Mouse (Mus musculus) spleen, adult 2 months (tissue): ENCODE results near the gene Psmb10. TPM values are rescaled to one million over a fixed set of nuclear protein-coding genes. Genes with fewer than 3 reads are reported as not detected.

Source experiments
- DNase-seq, 2 experiments: peaks; one replicate each; pipeline versions ENCODE4 v3.0.0 to v3.0.0-alpha.2; 2012 to 2021; ENCODE audit warnings: low spot score in 2 of 2, low read depth in 1 of 2
- H3K27ac ChIP-seq: fragments of 200-500 bp; 2 replicates; pipeline ENCODE4 v1.5.1; 2012; ENCODE audit warnings: low read length, inconsistent platforms; ENCODE audit not compliant: insufficient read depth
- H3K27me3 ChIP-seq: fragments of 200-500 bp; 2 replicates; pipeline ENCODE4 v1.6.1; 2012; ENCODE audit warnings: mild to moderate bottlenecking, moderate library complexity, low read length, inconsistent platforms; ENCODE audit not compliant: control insufficient read depth, insufficient read depth
- H3K36me3 ChIP-seq: fragments of 200-500 bp; 2 replicates; pipeline ENCODE4 v1.6.1; 2012; ENCODE audit warnings: mild to moderate bottlenecking, low read length, inconsistent platforms; ENCODE audit not compliant: control insufficient read depth, insufficient read depth
- H3K4me1 ChIP-seq: fragments of 200-500 bp; 2 replicates; pipeline ENCODE4 v1.6.1; 2011; ENCODE audit warnings: inconsistent platforms; ENCODE audit not compliant: control insufficient read depth, insufficient read depth, insufficient read length
- H3K4me3 ChIP-seq: fragments of 200-500 bp; 2 replicates; pipeline ENCODE4 v1.5.1; 2011; ENCODE audit warnings: mild to moderate bottlenecking, inconsistent platforms; ENCODE audit not compliant: insufficient read depth, insufficient read length; ENCODE audit errors: extremely low read depth
- CTCF ChIP-seq: fragments of 200-500 bp; IDR thresholded peaks from 2 replicates; pipeline ENCODE4 v1.5.1; 2011; ENCODE audit warnings: mild to moderate bottlenecking, inconsistent platforms; ENCODE audit not compliant: insufficient read depth, insufficient read length, insufficient replicate concordance; ENCODE audit errors: extremely low read depth
- POLR2A ChIP-seq: fragments of 200-500 bp; IDR thresholded peaks from 2 replicates; pipeline ENCODE4 v1.6.1; 2011; ENCODE audit warnings: low read depth, low read length, inconsistent platforms
- WGBS: fragments of 180-500 bp; shearing (Covaris S2); methylation state at CpG from one replicate; pipeline ENCODE4 v1.1.7; 2018; 5-methylcytosine and 5-hydroxymethylcytosine counted together
- polyA plus RNA-seq: library from polyadenylated mRNA; depleted of rRNA; stranded (reverse); fragments of >200 nt; gene quantifications from 2 replicates; pipeline ENCODE4 v1.2.3, GENCODE M21; 2012; rRNA removed

Gene Psmb10
- polyA plus RNA-seq, 1 experiment = 228 TPM

DNA sequence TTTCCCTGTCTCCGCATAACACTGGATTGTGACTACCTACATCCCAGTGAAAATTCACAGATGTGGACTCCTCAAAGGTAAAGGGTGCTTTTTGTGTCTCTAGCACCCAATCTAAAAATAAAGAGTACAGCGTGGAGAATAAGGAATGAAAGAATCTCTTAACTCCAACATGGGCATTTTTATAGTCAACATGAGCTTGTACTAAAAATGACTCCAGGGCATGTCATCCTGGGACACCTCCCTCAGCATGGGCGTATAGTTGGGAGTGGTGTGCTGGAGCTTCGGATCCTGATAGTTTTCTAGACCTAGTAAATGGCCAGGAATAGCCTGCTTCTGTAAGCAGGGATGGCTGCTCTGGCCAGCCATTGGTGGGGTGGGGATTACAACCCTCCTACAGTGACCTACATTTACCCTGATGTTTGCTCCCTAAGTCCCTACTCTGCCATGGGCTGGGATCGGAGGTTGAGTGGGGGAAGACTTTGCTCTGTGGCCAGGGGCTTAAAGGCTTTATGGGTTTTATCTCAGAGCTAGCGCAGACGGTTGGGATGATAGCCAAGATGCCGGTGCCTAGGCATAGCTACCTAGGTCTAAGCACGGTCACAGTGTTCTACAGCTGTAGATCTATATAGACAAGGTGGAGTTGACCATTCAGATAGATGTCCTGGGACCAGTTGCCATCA, 40.3 kb downstream of the Psmb10 start:
- no peaks in the 10 kb centered on the region for H3K27me3 ChIP-seq
- WGBS = 89% methylated on average over 9 of the region's 9 CpGs
- no peak overlapping the region for H3K27ac ChIP-seq
- TF ChIP-seq POLR2A (no peak), CTCF (no peak)
- no peaks in the 10 kb centered on the region for H3K4me1 ChIP-seq
- DNase-seq = no peak
- H3K36me3 ChIP-seq = peaks cover 6% of the 10 kb centered on the region
- H3K4me3 ChIP-seq = no peak overlapping the region

DNA sequence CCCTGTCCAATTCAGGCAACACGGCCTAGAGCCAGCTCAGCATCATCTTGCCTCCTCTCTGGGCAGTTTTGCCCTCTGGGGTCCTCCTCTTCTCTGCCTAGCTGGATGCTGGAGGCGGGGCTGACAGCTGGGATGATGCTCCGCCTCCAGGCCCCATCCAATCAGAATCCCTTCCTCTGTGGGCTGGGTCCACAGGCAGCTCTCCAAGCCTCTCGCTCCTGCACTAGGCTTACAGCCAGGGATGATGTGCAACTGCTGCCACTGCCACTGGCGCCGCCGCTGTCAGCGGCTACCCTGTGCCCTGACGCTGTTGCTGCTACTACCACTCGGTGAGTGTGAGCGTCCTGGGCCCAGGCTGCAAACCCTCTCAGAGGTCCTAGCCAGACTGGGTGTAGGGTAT, 44.9 kb downstream of the Psmb10 start, which contains the start of gene Nrn1l:
Gene Nrn1l (plus strand): TSS at position 229 of the 400 bp plus-strand sequence.
- H3K4me1 ChIP-seq = no peaks in the 10 kb centered on the region
- 71% methylated on average over 11 of the region's 11 CpGs for WGBS
- H3K27me3 ChIP-seq = no peaks in the 10 kb centered on the region
- TF ChIP-seq POLR2A = no peak
- TF ChIP-seq CTCF = no peak
- H3K4me3 ChIP-seq = no peak within 1 kb of the TSS
- peaks cover 40% of the 10 kb centered on the region for H3K36me3 ChIP-seq
- no peak for DNase-seq
- no peak within 1 kb of the TSS for H3K27ac ChIP-seq

DNA sequence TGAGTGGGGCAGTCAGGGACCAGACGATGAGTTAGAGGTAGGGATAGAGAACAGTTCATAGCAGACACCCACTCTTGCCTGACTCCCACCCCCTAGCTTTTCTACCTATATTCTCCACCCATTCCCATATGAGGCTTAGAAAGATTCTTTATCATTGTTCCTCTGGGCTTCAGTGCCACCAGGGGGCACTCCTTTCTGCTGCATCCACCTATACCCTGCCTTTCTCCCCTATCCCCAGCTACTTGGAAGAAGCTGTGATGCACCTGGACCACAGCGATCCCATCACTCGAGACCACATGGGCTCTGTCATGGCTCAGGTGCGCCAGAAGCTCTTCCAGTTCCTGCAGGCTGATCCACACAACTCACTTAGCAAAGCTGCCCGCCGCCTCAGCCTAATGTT, 45.8 kb downstream of the Psmb10 start:
- Histone ChIP-seq H3K27ac (no peak overlapping the region), H3K4me3 (no peak overlapping the region), H3K27me3 (no peaks in the 10 kb centered on the region), H3K4me1 (no peaks in the 10 kb centered on the region), H3K36me3 (peaks cover 48% of the 10 kb centered on the region)
- WGBS = 91% methylated on average over 6 of the region's 6 CpGs
- no peak for DNase-seq
- TF ChIP-seq CTCF (no peak), POLR2A (no peak)

DNA sequence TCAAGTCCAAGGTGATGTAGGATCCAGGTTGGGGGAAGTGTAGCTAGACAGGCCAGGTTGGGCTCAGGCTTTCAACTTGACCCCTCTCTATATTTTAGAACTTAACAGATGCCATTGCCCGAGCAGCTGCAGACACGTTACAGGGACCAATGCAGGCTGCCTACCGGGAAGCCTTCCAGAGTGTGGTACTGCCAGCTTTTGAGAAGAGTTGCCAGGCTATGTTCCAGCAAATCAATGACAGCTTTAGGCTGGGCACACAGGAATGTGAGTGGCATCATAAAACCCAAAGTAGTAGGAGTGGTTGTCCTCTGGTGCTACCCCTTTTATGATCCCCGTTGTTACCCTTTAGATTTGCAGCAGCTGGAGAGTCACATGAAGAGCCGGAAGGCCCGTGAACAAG, 47.4 kb downstream of the Psmb10 start:
- Histone ChIP-seq H3K27me3 (no peaks in the 10 kb centered on the region), H3K27ac (no peak overlapping the region), H3K36me3 (peaks cover 64% of the 10 kb centered on the region)

DNA sequence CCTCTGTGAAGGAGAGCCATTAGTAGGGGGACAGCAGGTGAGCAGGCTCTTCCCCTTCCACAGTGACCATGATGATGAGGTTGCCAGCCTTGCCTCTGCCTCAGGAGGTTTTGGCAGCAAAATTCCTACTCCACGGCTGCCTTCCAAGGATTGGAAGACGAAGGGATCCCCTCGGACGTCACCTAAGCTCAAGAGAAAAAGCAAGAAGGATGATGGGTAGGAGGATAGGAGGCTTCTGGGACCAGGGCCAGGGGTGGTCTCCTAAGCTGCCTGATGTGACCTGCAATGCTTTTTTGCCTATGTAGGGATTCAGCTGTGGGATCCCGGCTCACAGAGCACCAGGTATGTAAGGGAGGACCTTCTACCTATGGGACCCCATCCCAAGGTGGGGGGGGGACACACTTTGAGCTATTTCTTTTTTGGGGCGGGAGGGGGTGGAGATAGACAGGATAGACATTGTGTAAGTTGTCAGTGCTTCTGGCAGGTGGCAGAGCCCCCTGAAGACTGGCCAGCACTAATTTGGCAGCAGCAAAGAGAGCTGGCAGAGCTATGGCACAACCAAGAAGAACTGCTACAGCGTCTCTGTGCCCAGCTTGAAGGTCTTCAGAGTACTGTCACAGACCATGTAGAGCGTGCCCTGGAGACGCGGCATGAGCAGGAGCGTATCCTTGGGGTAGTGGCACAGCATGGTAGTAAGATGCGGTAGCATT, 48.3 kb downstream of the Psmb10 start:
- Histone ChIP-seq H3K4me3 (no peak overlapping the region), H3K27ac (no peak overlapping the region), H3K36me3 (peaks cover 70% of the 10 kb centered on the region), H3K27me3 (no peaks in the 10 kb centered on the region), H3K4me1 (no peaks in the 10 kb centered on the region)
- 97% methylated on average over 12 of the region's 12 CpGs for WGBS
- no peak for DNase-seq
- TF ChIP-seq POLR2A (no peak), CTCF (no peak)

More for the DNA sequence above, 47.4 kb downstream of the Psmb10 start:
- Histone ChIP-seq H3K4me1 (no peaks in the 10 kb centered on the region), H3K4me3 (no peak overlapping the region)
- WGBS = 92% methylated on average over 6 of the region's 6 CpGs
- TF ChIP-seq POLR2A (no peak), CTCF (no peak)
- no peak for DNase-seq

Other genes with a start within 250 kb of the Psmb10 start
- 47.3 and 62.1 TPM in 2 replicates for gene Acd, start 237.3 kb downstream of the Psmb10 start, polyA plus RNA-seq
- gene Pard6a, start 237.3 kb downstream of the Psmb10 start, polyA plus RNA-seq = 8.7 and 12.1 TPM in 2 replicates
- not detected in 2 replicates for gene 4933405L10Rik, start 230.8 kb downstream of the Psmb10 start, polyA plus RNA-seq
- 4.3 and 6.2 TPM in 2 replicates for gene Enkd1, start 230.2 kb downstream of the Psmb10 start, polyA plus RNA-seq
- 2.3 and 2.4 TPM in 2 replicates for gene Gfod2, start 179.8 kb downstream of the Psmb10 start, polyA plus RNA-seq
- 50.0 and 59.9 TPM in 2 replicates for gene Ranbp10, start 111.1 kb downstream of the Psmb10 start, polyA plus RNA-seq
- gene Tsnaxip1, start 110.7 kb downstream of the Psmb10 start, polyA plus RNA-seq = 0.07 and 0.14 TPM in 2 replicates
- 14.2 and 16.4 TPM in 2 replicates for gene Cenpt, start 85.2 kb downstream of the Psmb10 start, polyA plus RNA-seq
- 33.7 and 41.2 TPM in 2 replicates for gene Thap11, start 83.3 kb downstream of the Psmb10 start, polyA plus RNA-seq
- 13.1 and 14.5 TPM in 2 replicates for gene Nutf2, start 77.9 kb downstream of the Psmb10 start, polyA plus RNA-seq
- gene Edc4, start 57.6 kb downstream of the Psmb10 start, polyA plus RNA-seq = 71.3 and 90.0 TPM in 2 replicates
- 3.0 and 3.1 TPM in 2 replicates for gene Nrn1l, start 44.9 kb downstream of the Psmb10 start, polyA plus RNA-seq
- 24.3 and 30.3 TPM in 2 replicates for gene Pskh1, start 38.0 kb downstream of the Psmb10 start, polyA plus RNA-seq
- gene Ctrl, start 4.6 kb downstream of the Psmb10 start, polyA plus RNA-seq = 4,893 and 4,931 TPM in 2 replicates
- gene Lcat, start 4.9 kb upstream of the Psmb10 start, polyA plus RNA-seq = 2.7 and 3.1 TPM in 2 replicates
- 25.1 and 29.5 TPM in 2 replicates for gene Slc12a4, start 27.7 kb upstream of the Psmb10 start, polyA plus RNA-seq
- gene Dpep3, start 41.0 kb upstream of the Psmb10 start, polyA plus RNA-seq = 0.20 and 0.48 TPM in 2 replicates
- gene Dus2, start 52.9 kb upstream of the Psmb10 start, polyA plus RNA-seq = 5.1 and 7.1 TPM in 2 replicates
- gene Dpep2nb, start 67.5 kb upstream of the Psmb10 start, polyA plus RNA-seq = not detected in 2 replicates
- gene Ddx28, start 73.4 kb upstream of the Psmb10 start, polyA plus RNA-seq = 6.6 and 9.5 TPM in 2 replicates
- gene Nfatc3, start 120.4 kb upstream of the Psmb10 start, polyA plus RNA-seq = 29.5 and 35.7 TPM in 2 replicates
- gene Esrp2, start 198.5 kb upstream of the Psmb10 start, polyA plus RNA-seq = 0.67 and 0.69 TPM in 2 replicates
- gene Pla2g15, start 212.0 kb upstream of the Psmb10 start, polyA plus RNA-seq = 24.6 and 35.4 TPM in 2 replicates
- 22.4 and 22.6 TPM in 2 replicates for gene Slc7a6, start 230.4 kb upstream of the Psmb10 start, polyA plus RNA-seq